Mouse (Mus musculus) neutrophil, adult 59 days (primary cell): ENCODE data around the gene Bcat2. TPM values are rescaled to one million over a fixed set of nuclear protein-coding genes. Genes with fewer than 3 reads are reported as not detected.

Experiments
- total RNA-seq, 2 experiments: library from RNA; stranded (reverse); gene quantifications; 1 replicate in 1 of 2; 2 replicates in 1 of 2; pipeline ENCODE4 v1.2.4; 2023

Gene Bcat2
- 10 to 100 TPM; 32.2 to 35.8 TPM for total RNA-seq

GRCm38 (mm10) chr7:45570103-45570741, at the start of gene Bcat2:
TSS of gene Bcat2 (plus strand) at chr7:45570153.

GRCm38 (mm10) chr7:45525809-45526473, 44.0 kb upstream of the Bcat2 start, which contains the start of the genes Ppp1r15a and Plekha4:
TSS of gene Ppp1r15a (minus strand) at chr7:45526268.
TSS of gene Plekha4 (plus strand) at chr7:45526330.

GRCm38 (mm10) chr7:45554744-45555143, 15.2 kb upstream of the Bcat2 start, which contains the start of gene Hsd17b14:
TSS of gene Hsd17b14 (plus strand) at chr7:45554893.

GRCm38 (mm10) chr7:45617042-45617695, 47.2 kb downstream of the Bcat2 start, which contains the start of gene Fut1:
TSS of gene Fut1 (plus strand) at chr7:45617289.

GRCm38 (mm10) chr7:45621443-45621842, 51.5 kb downstream of the Bcat2 start, which contains the start of gene Izumo1:
TSS of gene Izumo1 (plus strand) at chr7:45621811.

GRCm38 (mm10) chr7:45627261-45627660, 57.3 kb downstream of the Bcat2 start, which contains the start of gene Rasip1:
TSS of gene Rasip1 (plus strand) at chr7:45627488.

Other genes with a start within 250 kb of the Bcat2 start
- 1 to 10 TPM; 3.5 to 4.6 TPM for gene Trpm4, start 236.4 kb upstream of the Bcat2 start, total RNA-seq
- gene Hrc, start 234.9 kb upstream of the Bcat2 start, total RNA-seq = not detected
- not detected for gene Ppfia3, start 203.1 kb upstream of the Bcat2 start, total RNA-seq
- gene Lin7b, start 199.6 kb upstream of the Bcat2 start, total RNA-seq = not detected
- gene Snrnp70, start 174.4 kb upstream of the Bcat2 start, total RNA-seq = 100 to 1,000 TPM; 286 to 302 TPM
- not detected for gene Kcna7, start 164.5 kb upstream of the Bcat2 start, total RNA-seq
- gene Ntf5, start 156.5 kb upstream of the Bcat2 start, total RNA-seq = not detected
- not detected for gene Lhb, start 149.3 kb upstream of the Bcat2 start, total RNA-seq
- 10 to 100 TPM; 49.3 to 67.0 TPM for gene Gys1, start 135.3 kb upstream of the Bcat2 start, total RNA-seq
- 10 to 100 TPM; 31.3 to 32.1 TPM for gene Ruvbl2, start 132.1 kb upstream of the Bcat2 start, total RNA-seq
- 1,000 to 10,000 TPM; 1,155 to 1,244 TPM for gene Ftl1, start 110.3 kb upstream of the Bcat2 start, total RNA-seq
- gene Bax, start 103.3 kb upstream of the Bcat2 start, total RNA-seq = 10 to 100 TPM; 42.2 to 50.4 TPM
- gene Tulp2, start 88.3 kb upstream of the Bcat2 start, total RNA-seq = not detected
- 1 to 10 TPM in 1 of 2 experiments, under 1 TPM in 1; 0.80 to 1.9 TPM for gene Gm45808, start 83.3 kb upstream of the Bcat2 start, total RNA-seq
- gene Dhdh, start 81.3 kb upstream of the Bcat2 start, total RNA-seq = 1 to 10 TPM; 6.0 to 7.5 TPM
- gene Nucb1, start 59.7 kb upstream of the Bcat2 start, total RNA-seq = 100 to 1,000 TPM; 103 to 126 TPM
- 100 to 1,000 TPM; 173 to 218 TPM for gene Ppp1r15a, start 43.9 kb upstream of the Bcat2 start, total RNA-seq
- gene Plekha4, start 43.8 kb upstream of the Bcat2 start, total RNA-seq = not detected
- not detected for gene Hsd17b14, start 15.3 kb upstream of the Bcat2 start, total RNA-seq
- gene Fgf21, start 45.3 kb downstream of the Bcat2 start, total RNA-seq = not detected
- gene Fut1, start 47.1 kb downstream of the Bcat2 start, total RNA-seq = 1 to 10 TPM in 1 of 2 experiments, not detected in 1; 1.2 TPM
- gene Izumo1, start 51.7 kb downstream of the Bcat2 start, total RNA-seq = under 1 TPM in 1 of 2 experiments, not detected in 1; 0.47 TPM
- 1 to 10 TPM; 2.6 to 2.7 TPM for gene Rasip1, start 57.3 kb downstream of the Bcat2 start, total RNA-seq
- under 1 TPM; 0.07 to 0.11 TPM for gene Mamstr, start 69.8 kb downstream of the Bcat2 start, total RNA-seq
- not detected for gene Fut2, start 96.2 kb downstream of the Bcat2 start, total RNA-seq
- not detected for gene Ntn5, start 113.9 kb downstream of the Bcat2 start, total RNA-seq
- under 1 TPM in 1 of 2 experiments, not detected in 1; 0.18 TPM for gene Sec1, start 124.2 kb downstream of the Bcat2 start, total RNA-seq
- not detected for gene Car11, start 129.7 kb downstream of the Bcat2 start, total RNA-seq
- 1 to 10 TPM; 7.5 to 9.2 TPM for gene Dbp, start 134.9 kb downstream of the Bcat2 start, total RNA-seq
- gene Rpl18, start 145.3 kb downstream of the Bcat2 start, total RNA-seq = 100 to 1,000 TPM; 750 to 815 TPM
- 10 to 100 TPM; 52.8 to 54.1 TPM for gene Sphk2, start 147.8 kb downstream of the Bcat2 start, total RNA-seq
- gene Fam83e, start 151.1 kb downstream of the Bcat2 start, total RNA-seq = under 1 TPM; 0.13 to 0.36 TPM
- gene Spaca4, start 155.7 kb downstream of the Bcat2 start, total RNA-seq = not detected
- under 1 TPM in 1 of 2 experiments, not detected in 1; 0.22 TPM for gene Lmtk3, start 213.6 kb downstream of the Bcat2 start, total RNA-seq
- not detected for gene Sult2b1, start 214.5 kb downstream of the Bcat2 start, total RNA-seq
- gene Cyth2, start 244.4 kb downstream of the Bcat2 start, total RNA-seq = 10 to 100 TPM; 90.5 to 95.6 TPM